Mouse (Mus musculus) E14TG2a.4 (cell line): Measurements from ENCODE around the gene Fam19a5.

Source experiments
- CTCF ChIP-seq: conservative IDR thresholded peaks from 2 replicates; pipeline ENCODE4 v1.5.1; 2014; ENCODE audit warnings: low read length
- POU5F1 ChIP-seq: IDR thresholded peaks from 2 replicates; pipeline ENCODE4 v1.6.1; 2014; ENCODE audit warnings: low read length, borderline replicate concordance

DNA sequence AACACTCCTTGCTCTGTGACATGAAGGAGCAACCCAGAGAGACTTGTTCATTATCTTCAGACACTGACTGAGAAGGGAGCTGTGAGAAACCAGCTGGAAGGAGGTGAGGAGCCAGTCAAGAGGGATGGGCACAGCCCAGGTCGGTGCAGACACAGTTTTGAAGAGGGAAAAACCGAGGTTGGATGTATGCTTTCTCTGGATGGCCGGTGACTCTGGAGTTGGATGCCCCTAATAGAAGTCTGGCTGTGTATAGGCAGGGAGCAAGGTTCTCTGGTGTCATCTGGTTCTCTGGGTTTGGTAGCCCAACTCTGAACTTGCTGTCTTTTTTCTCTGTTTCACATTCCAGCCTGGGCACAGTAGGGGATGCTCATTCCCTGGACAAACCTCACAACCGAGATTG lies 245.6 kb downstream of the Fam19a5 start:
- no peak for TF ChIP-seq CTCF
- TF ChIP-seq POU5F1, result no peak
